Mouse (Mus musculus): ENCODE measurements around the gene Olfr1362. TPM values are rescaled to one million over a fixed set of nuclear protein-coding genes. Genes with fewer than 3 reads are reported as not detected.

The Olfr1362 gene
- not detected in 2 replicates for polyA plus RNA-seq (2016; fragmentation: Nextera tagmentation; extraction: Ambion mirVana)

DNA sequence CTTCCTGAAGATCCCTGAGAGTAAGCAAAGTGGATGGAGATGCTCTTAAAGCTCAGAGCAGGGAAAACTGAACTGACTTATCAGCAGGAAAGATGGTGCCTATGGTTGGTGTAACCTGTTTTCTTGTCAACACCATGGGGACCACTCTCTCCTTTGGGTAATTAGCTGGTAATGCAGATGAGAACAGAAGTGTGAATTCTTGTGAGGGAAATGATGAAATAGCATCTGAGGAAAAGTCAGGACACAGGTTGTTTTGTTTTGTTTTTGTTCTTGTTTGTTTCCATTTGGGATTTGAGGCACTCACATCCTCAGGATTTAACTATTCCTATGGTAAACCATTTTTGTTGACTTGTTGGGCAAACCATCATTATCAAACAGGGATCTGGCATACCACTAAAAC, at the start of gene Olfr1362:
Gene Olfr1362 (minus strand): TSS at position 101 of the 400 bp plus-strand sequence.
- H3K27ac ChIP-seq = no peak within 1 kb of the TSS
- no peaks in the 10 kb centered on the region for H3K36me3 ChIP-seq
- no peaks in the 10 kb centered on the region for H3K27me3 ChIP-seq (replicated peaks)
- ATAC-seq = no peak
- no peak within 1 kb of the TSS for H3K4me3 ChIP-seq
- H3K4me1 ChIP-seq = no peaks in the 10 kb centered on the region
- H3K4me2 ChIP-seq = no peak within 1 kb of the TSS
- no peaks in the 10 kb centered on the region for H3K9me3 ChIP-seq (replicated peaks)
- no peak within 1 kb of the TSS for H3K9ac ChIP-seq

DNA sequence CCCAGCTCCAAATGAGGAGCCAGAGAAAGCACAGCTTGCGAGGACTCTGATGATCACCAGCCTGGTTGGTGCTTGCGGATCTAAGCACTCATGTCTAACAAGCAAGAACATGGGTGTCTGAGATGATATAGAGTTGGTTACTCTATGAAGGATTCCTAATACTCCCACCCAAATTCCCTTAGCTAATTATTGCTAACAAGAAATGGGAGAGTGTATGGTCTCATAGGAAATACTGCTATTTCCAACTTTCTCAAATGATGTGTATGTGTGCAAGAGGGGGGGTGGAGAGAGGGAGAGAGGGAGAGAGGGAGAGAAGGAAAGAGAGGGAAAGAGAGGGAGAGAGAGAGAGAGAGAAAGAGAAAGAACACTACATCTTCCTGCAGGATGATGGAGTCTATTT, 49.5 kb upstream of the Olfr1362 start, which contains the start of gene Olfr1361:
Gene Olfr1361 (minus strand): TSS at position 101 of the 400 bp plus-strand sequence.
- H3K4me2 ChIP-seq = no peak within 1 kb of the TSS
- H3K27ac ChIP-seq = no peak within 1 kb of the TSS
- WGBS (ENCODE audit: insufficient replicate concordance) = 67% methylated on average over 2 of the region's 2 CpGs
- H3K36me3 ChIP-seq = no peaks in the 10 kb centered on the region
- ATAC-seq = no peak
- no peak within 1 kb of the TSS for H3K9ac ChIP-seq
- H3K27me3 ChIP-seq (replicated peaks) = no peaks in the 10 kb centered on the region
- no peaks in the 10 kb centered on the region for H3K9me3 ChIP-seq (replicated peaks)
- no peak within 1 kb of the TSS for H3K4me3 ChIP-seq
- H3K4me1 ChIP-seq = no peaks in the 10 kb centered on the region

DNA sequence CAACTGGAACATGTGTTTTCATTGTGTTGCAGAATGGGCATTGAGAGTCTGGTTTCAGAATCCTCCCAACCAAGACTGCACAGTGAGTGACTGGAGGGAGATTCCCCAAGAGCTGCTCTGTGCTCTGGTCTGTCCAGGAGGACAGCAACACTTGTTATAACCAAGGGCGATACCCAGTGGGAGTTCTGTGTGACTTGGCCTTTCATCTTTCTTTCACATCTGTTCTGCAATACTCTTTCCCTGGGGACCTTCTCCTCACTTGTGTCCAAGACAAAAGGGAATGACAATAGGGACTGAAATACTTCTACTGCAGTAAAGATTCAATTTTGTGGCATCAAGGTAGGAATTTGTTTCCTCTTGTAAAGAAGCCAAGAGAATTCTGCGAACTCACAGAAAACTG, 28.6 kb upstream of the Olfr1362 start, which contains the start of gene Olfr11:
Gene Olfr11 (minus strand): TSS at position 101 of the 400 bp plus-strand sequence.
- H3K4me3 ChIP-seq = no peak within 1 kb of the TSS
- no peaks in the 10 kb centered on the region for H3K27me3 ChIP-seq (replicated peaks)
- 66% methylated on average over 2 of the region's 2 CpGs for WGBS (ENCODE audit: insufficient replicate concordance)
- H3K4me1 ChIP-seq = no peaks in the 10 kb centered on the region
- no peaks in the 10 kb centered on the region for H3K9me3 ChIP-seq (replicated peaks)
- no peak within 1 kb of the TSS for H3K9ac ChIP-seq
- no peaks in the 10 kb centered on the region for H3K36me3 ChIP-seq
- no peak within 1 kb of the TSS for H3K4me2 ChIP-seq
- no peak within 1 kb of the TSS for H3K27ac ChIP-seq
- no peak for ATAC-seq

DNA sequence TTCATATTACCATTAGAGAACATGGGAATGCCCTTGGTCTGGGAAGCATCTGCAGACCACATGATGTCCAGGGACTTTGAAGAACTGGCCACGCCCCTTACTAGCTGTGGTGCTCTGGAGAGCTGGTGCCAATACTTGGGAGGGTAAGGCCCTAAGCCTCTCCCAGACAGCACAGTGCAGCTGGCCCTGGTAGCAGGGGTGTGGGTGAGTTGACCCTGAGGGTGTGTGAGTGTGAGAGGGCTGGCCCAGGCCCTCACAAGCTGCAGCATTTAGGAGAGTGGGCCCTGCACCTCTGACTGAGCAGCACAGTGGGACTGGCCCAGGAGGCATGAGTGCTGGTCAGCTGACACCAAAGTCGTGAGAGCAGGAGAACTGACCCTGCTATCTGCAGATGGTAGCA, 22.2 kb downstream of the Olfr1362 start:
- no peak overlapping the region for H3K4me3 ChIP-seq
- H3K4me2 ChIP-seq = no peak overlapping the region
- H3K27me3 ChIP-seq (replicated peaks) = no peaks in the 10 kb centered on the region
- ATAC-seq = no peak
- H3K4me1 ChIP-seq = no peaks in the 10 kb centered on the region
- 43% methylated on average over 2 of the region's 2 CpGs for WGBS (ENCODE audit: insufficient replicate concordance)
- no peaks in the 10 kb centered on the region for H3K36me3 ChIP-seq
- no peak overlapping the region for H3K27ac ChIP-seq
- no peaks in the 10 kb centered on the region for H3K9me3 ChIP-seq (replicated peaks)
- H3K9ac ChIP-seq = no peak overlapping the region

DNA sequence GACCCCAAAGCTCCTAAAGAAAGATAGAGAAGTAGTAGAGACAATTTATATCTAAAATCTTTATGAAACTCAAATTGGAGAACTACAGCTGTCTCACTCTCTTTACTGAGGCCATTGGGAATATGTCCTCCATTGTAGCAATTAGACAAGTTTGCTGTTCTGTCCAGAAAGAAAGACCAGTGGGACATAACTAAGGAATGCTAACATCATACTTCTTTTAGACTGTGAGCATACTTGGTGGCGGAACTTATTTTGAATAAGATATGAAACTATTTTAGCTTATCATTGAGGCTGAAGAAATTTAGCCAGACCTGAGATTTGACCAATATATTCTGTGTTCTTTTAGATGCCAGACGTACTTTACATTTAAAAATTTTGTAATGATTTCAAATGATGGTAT, 32.2 kb downstream of the Olfr1362 start, which contains the start of gene Olfr1364:
Gene Olfr1364 (minus strand): TSS at position 101 of the 400 bp plus-strand sequence.
- Histone ChIP-seq H3K4me2 (no peak within 1 kb of the TSS), H3K27me3 (replicated peaks) (no peaks in the 10 kb centered on the region), H3K4me3 (no peak within 1 kb of the TSS), H3K9ac (no peak within 1 kb of the TSS), H3K9me3 (replicated peaks) (no peaks in the 10 kb centered on the region), H3K27ac (no peak within 1 kb of the TSS), H3K4me1 (no peaks in the 10 kb centered on the region), H3K36me3 (no peaks in the 10 kb centered on the region)
- ATAC-seq = no peak
- 71% methylated on average over 2 of the region's 2 CpGs for WGBS (ENCODE audit: insufficient replicate concordance)

Other genes starting within 250 kb of the Olfr1362 start
- 34.8 and 36.2 TPM in 2 replicates for gene Zkscan3, start 211.3 kb downstream of the Olfr1362 start, polyA plus RNA-seq (2016; fragmentation: Nextera tagmentation; extraction: Ambion mirVana)
- 1.6 and 2.1 TPM in 2 replicates for gene Pgbd1, start 173.0 kb downstream of the Olfr1362 start, polyA plus RNA-seq (2016; fragmentation: Nextera tagmentation; extraction: Ambion mirVana)
- 9.1 and 10.4 TPM in 2 replicates for gene Zscan26, start 160.3 kb downstream of the Olfr1362 start, polyA plus RNA-seq (2016; fragmentation: Nextera tagmentation; extraction: Ambion mirVana)
- gene Nkapl, start 145.5 kb downstream of the Olfr1362 start, polyA plus RNA-seq (2016; fragmentation: Nextera tagmentation; extraction: Ambion mirVana) = 0.43 and 0.78 TPM in 2 replicates
- 0.62 and 0.78 TPM in 2 replicates for gene Zkscan4, start 135.1 kb downstream of the Olfr1362 start, polyA plus RNA-seq (2016; fragmentation: Nextera tagmentation; extraction: Ambion mirVana)
- gene Gm10065, start 134.6 kb downstream of the Olfr1362 start, polyA plus RNA-seq (2016; fragmentation: Nextera tagmentation; extraction: Ambion mirVana) = not detected in 2 replicates
- 0.56 TPM in 2 replicates for gene AK157302, start 118.8 kb downstream of the Olfr1362 start, polyA plus RNA-seq (2016; fragmentation: Nextera tagmentation; extraction: Ambion mirVana)
- gene Gm11273, start 112.6 kb downstream of the Olfr1362 start, polyA plus RNA-seq (2016; fragmentation: Nextera tagmentation; extraction: Ambion mirVana) = 4.7 and 6.3 TPM in 2 replicates
- 2.6 and 2.8 TPM in 2 replicates for gene Zkscan8, start 82.9 kb downstream of the Olfr1362 start, polyA plus RNA-seq (2016; fragmentation: Nextera tagmentation; extraction: Ambion mirVana)
- gene Olfr1366, start 71.2 kb downstream of the Olfr1362 start, polyA plus RNA-seq (2016; fragmentation: Nextera tagmentation; extraction: Ambion mirVana) = 0.05 TPM in 1 of 2 replicates, not detected in the other
- not detected in 2 replicates for gene Olfr1535, start 54.1 kb downstream of the Olfr1362 start, polyA plus RNA-seq (2016; fragmentation: Nextera tagmentation; extraction: Ambion mirVana)
- gene Olfr1364, start 32.3 kb downstream of the Olfr1362 start, polyA plus RNA-seq (2016; fragmentation: Nextera tagmentation; extraction: Ambion mirVana) = not detected in 2 replicates
- not detected in 2 replicates for gene Olfr11, start 28.5 kb upstream of the Olfr1362 start, polyA plus RNA-seq (2016; fragmentation: Nextera tagmentation; extraction: Ambion mirVana)
- gene Olfr1361, start 49.4 kb upstream of the Olfr1362 start, polyA plus RNA-seq (2016; fragmentation: Nextera tagmentation; extraction: Ambion mirVana) = not detected in 2 replicates
- gene Olfr1360, start 63.4 kb upstream of the Olfr1362 start, polyA plus RNA-seq (2016; fragmentation: Nextera tagmentation; extraction: Ambion mirVana) = not detected in 2 replicates
- gene Olfr1359, start 84.1 kb upstream of the Olfr1362 start, polyA plus RNA-seq (2016; fragmentation: Nextera tagmentation; extraction: Ambion mirVana) = not detected in 2 replicates
- gene Hist1h2bl, start 102.1 kb upstream of the Olfr1362 start, polyA plus RNA-seq (2016; fragmentation: Nextera tagmentation; extraction: Ambion mirVana) = 1.5 and 1.7 TPM in 2 replicates
- 13.8 and 17.6 TPM in 2 replicates for gene Hist1h2ai, start 102.4 kb upstream of the Olfr1362 start, polyA plus RNA-seq (2016; fragmentation: Nextera tagmentation; extraction: Ambion mirVana)
- 8.3 and 14.2 TPM in 2 replicates for gene Hist1h3h, start 103.6 kb upstream of the Olfr1362 start, polyA plus RNA-seq (2016; fragmentation: Nextera tagmentation; extraction: Ambion mirVana)
- gene Hist1h2bm, start 108.0 kb upstream of the Olfr1362 start, polyA plus RNA-seq (2016; fragmentation: Nextera tagmentation; extraction: Ambion mirVana) = 6.4 and 6.5 TPM in 2 replicates
- gene Hist1h4j, start 121.0 kb upstream of the Olfr1362 start, polyA plus RNA-seq (2016; fragmentation: Nextera tagmentation; extraction: Ambion mirVana) = 0.59 and 0.75 TPM in 2 replicates
- gene Hist1h4k, start 136.5 kb upstream of the Olfr1362 start, polyA plus RNA-seq (2016; fragmentation: Nextera tagmentation; extraction: Ambion mirVana) = 3.7 and 5.9 TPM in 2 replicates
- 42.8 and 58.5 TPM in 2 replicates for gene Hist1h2ak, start 139.8 kb upstream of the Olfr1362 start, polyA plus RNA-seq (2016; fragmentation: Nextera tagmentation; extraction: Ambion mirVana)
- gene Hist1h2bn, start 140.1 kb upstream of the Olfr1362 start, polyA plus RNA-seq (2016; fragmentation: Nextera tagmentation; extraction: Ambion mirVana) = 8.6 and 8.9 TPM in 2 replicates
- gene Hist1h1b, start 166.6 kb upstream of the Olfr1362 start, polyA plus RNA-seq (2016; fragmentation: Nextera tagmentation; extraction: Ambion mirVana) = 41.6 and 43.0 TPM in 2 replicates
- gene Hist1h3i, start 169.3 kb upstream of the Olfr1362 start, polyA plus RNA-seq (2016; fragmentation: Nextera tagmentation; extraction: Ambion mirVana) = 169 and 188 TPM in 2 replicates
- gene Hist1h2an, start 173.2 kb upstream of the Olfr1362 start, polyA plus RNA-seq (2016; fragmentation: Nextera tagmentation; extraction: Ambion mirVana) = 11.2 and 14.0 TPM in 2 replicates
- 3.6 and 5.6 TPM in 2 replicates for gene Hist1h2bp, start 173.4 kb upstream of the Olfr1362 start, polyA plus RNA-seq (2016; fragmentation: Nextera tagmentation; extraction: Ambion mirVana)
- gene Hist1h2bq, start 196.2 kb upstream of the Olfr1362 start, polyA plus RNA-seq (2016; fragmentation: Nextera tagmentation; extraction: Ambion mirVana) = 24.4 and 26.2 TPM in 2 replicates
- gene Hist1h2ao, start 196.4 kb upstream of the Olfr1362 start, polyA plus RNA-seq (2016; fragmentation: Nextera tagmentation; extraction: Ambion mirVana) = not detected in 2 replicates
- gene Hist1h4m, start 197.7 kb upstream of the Olfr1362 start, polyA plus RNA-seq (2016; fragmentation: Nextera tagmentation; extraction: Ambion mirVana) = not detected in 2 replicates
- gene Hist1h4n, start 218.2 kb upstream of the Olfr1362 start, polyA plus RNA-seq (2016; fragmentation: Nextera tagmentation; extraction: Ambion mirVana) = 20.8 and 25.3 TPM in 2 replicates
- gene Hist1h2ap, start 219.5 kb upstream of the Olfr1362 start, polyA plus RNA-seq (2016; fragmentation: Nextera tagmentation; extraction: Ambion mirVana) = 5,867 and 6,049 TPM in 2 replicates
- 25.4 and 26.3 TPM in 2 replicates for gene Hist1h2br, start 219.7 kb upstream of the Olfr1362 start, polyA plus RNA-seq (2016; fragmentation: Nextera tagmentation; extraction: Ambion mirVana)

Measured in liver, embryonic 12.5 days (tissue).